11 mouse cellular contexts compared by ENCODE assay signal in the genomic region with DNA sequence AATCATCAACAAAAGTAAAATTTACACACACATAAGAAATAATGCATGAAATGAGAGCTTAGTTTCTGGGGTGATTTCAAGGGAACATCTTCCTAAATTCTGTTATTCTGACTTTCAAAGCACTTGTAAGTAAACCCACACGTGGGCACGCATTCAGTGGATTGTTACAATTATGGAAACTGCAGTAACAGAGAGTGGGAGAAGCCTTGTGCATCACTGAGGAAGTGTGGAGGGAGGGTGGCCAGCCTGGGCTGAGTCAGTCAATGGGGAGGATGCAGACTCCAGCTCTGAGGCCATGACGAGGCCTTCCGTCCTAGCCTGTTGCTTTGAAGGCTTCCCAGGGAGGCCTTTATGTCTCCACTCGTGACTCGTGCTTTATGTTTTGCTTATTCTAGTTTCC.
DNase-seq lines count a peak whose midpoint lies in the region; ATAC-seq and TF ChIP-seq lines count a peak whose summit lies in the region.
"Had no signal": no experiment of that assay in that cellular context is flagged by ENCODE, and none has a peak within 500 bp of the region (broad histone marks: within the 10 kb centered on the region; RNA-seq: fewer than 3 reads in every experiment).

No protein-coding gene starts in this region.

- no peak overlapping the region for H3K9ac ChIP-seq in intestine, embryonic 14.5 days (ENCODE audit: low read length)
- H3K9ac ChIP-seq in intestine, postnatal 0 days (ENCODE audit: low read depth, low read length): no peak overlapping the region
- H3K9ac ChIP-seq in lung, postnatal 0 days (replicated peaks; ENCODE audit: low read depth): no peak overlapping the region
- H3K9ac ChIP-seq: hindbrain, embryonic 14.5 days had no signal

- no peaks in the 10 kb centered on the region for H3K79me2 ChIP-seq in myocyte (ENCODE audit: control insufficient read depth, insufficient read depth)

- H3ac ChIP-seq in myocyte (ENCODE audit: control insufficient read depth, insufficient read length): no peak overlapping the region

- no peaks in the 10 kb centered on the region for H3K27me3 ChIP-seq in intestine, embryonic 14.5 days (replicated peaks; ENCODE audit: control insufficient read depth, insufficient read depth, low read length)
- no peaks in the 10 kb centered on the region for H3K27me3 ChIP-seq in intestine, postnatal 0 days (replicated peaks; ENCODE audit: control insufficient read depth, insufficient read depth, low read length)
- H3K27me3 ChIP-seq in lung, postnatal 0 days (replicated peaks; ENCODE audit: insufficient read depth, low read length): no peaks in the 10 kb centered on the region
- H3K27me3 ChIP-seq in myocyte (ENCODE audit: control insufficient read depth, insufficient read depth, insufficient read length): no peaks in the 10 kb centered on the region

- peak overlapping the region; percentile 38 for H3K27ac ChIP-seq in intestine, embryonic 14.5 days (ENCODE audit: low read depth)
- no peak overlapping the region for H3K27ac ChIP-seq in intestine, postnatal 0 days (ENCODE audit: low read depth, low read length)
- H3K27ac ChIP-seq in lung, postnatal 0 days (ENCODE audit: low read length): peak overlapping the region; percentile 28; the same call in 1 of the 2 replicates
- H3K27ac ChIP-seq: heart, adult 2 months; hindbrain, embryonic 14.5 days had no signal

- no peak for TF ChIP-seq EP300 in lung, postnatal 0 days (IDR thresholded peaks at IDR 0.05)

- no peaks in the 10 kb centered on the region for H3K9me3 ChIP-seq in intestine, embryonic 14.5 days (ENCODE audit: control insufficient read depth, low read length)
- no peaks in the 10 kb centered on the region for H3K9me3 ChIP-seq in intestine, postnatal 0 days (ENCODE audit: control insufficient read depth)
- H3K9me3 ChIP-seq in lung, postnatal 0 days (ENCODE audit: low read length): no peaks in the 10 kb centered on the region

- no peaks in the 10 kb centered on the region for H3K36me3 ChIP-seq in intestine, embryonic 14.5 days (ENCODE audit: control insufficient read depth, insufficient read depth, low read length)
- H3K36me3 ChIP-seq in intestine, postnatal 0 days (ENCODE audit: control insufficient read depth, insufficient read depth): no peaks in the 10 kb centered on the region
- no peaks in the 10 kb centered on the region for H3K36me3 ChIP-seq in lung, postnatal 0 days (ENCODE audit: insufficient read depth, low read length)
- no peaks in the 10 kb centered on the region for H3K36me3 ChIP-seq in myocyte (ENCODE audit: control insufficient read depth, insufficient read depth)

- no peak for TF ChIP-seq POLR2A in myocyte (IDR thresholded peaks at IDR 0.05; ENCODE audit: insufficient read length, low read depth)

- H3K4me1 ChIP-seq in intestine, embryonic 14.5 days (replicated peaks; ENCODE audit: control insufficient read depth, insufficient read depth, low read length): peaks cover 58% of the 10 kb centered on the region
- H3K4me1 ChIP-seq in intestine, postnatal 0 days (replicated peaks; ENCODE audit: control insufficient read depth, insufficient read depth, low read length): no peaks in the 10 kb centered on the region
- no peaks in the 10 kb centered on the region; the same call in 1 of the 2 replicates for H3K4me1 ChIP-seq in lung, postnatal 0 days (ENCODE audit: insufficient read depth, low read depth, low read length)

- WGBS in intestine, embryonic 14.5 days: 37% methylated on average over 6 of the region's 6 CpGs
- 71% methylated on average over 6 of the region's 6 CpGs for WGBS in intestine, postnatal 0 days
- 53% methylated on average over 6 of the region's 6 CpGs for WGBS in lung, postnatal 0 days

- H3K4me2 ChIP-seq in intestine, embryonic 14.5 days (ENCODE audit: low read length): no peak overlapping the region
- no peak overlapping the region for H3K4me2 ChIP-seq in intestine, postnatal 0 days (replicated peaks; ENCODE audit: low read depth)
- no peak overlapping the region for H3K4me2 ChIP-seq in lung, postnatal 0 days (replicated peaks; ENCODE audit: low read depth, low read length)
- H3K4me2 ChIP-seq in myocyte (ENCODE audit: low read depth): peak overlapping the region; percentile 71
- H3K4me2 ChIP-seq: hindbrain, embryonic 14.5 days had no signal

- no peak overlapping the region for H3K4me3 ChIP-seq in intestine, embryonic 14.5 days (ENCODE audit: low read depth, low read length)
- no peak overlapping the region for H3K4me3 ChIP-seq in intestine, postnatal 0 days (ENCODE audit: low read depth, low read length)
- H3K4me3 ChIP-seq in lung, postnatal 0 days (ENCODE audit: low read depth, low read length): no peak overlapping the region
- H3K4me3 ChIP-seq in myocyte: no peak overlapping the region
- H3K4me3 ChIP-seq: heart, adult 2 months had no signal

- no peak for DNase-seq in intestine, embryonic 14.5 days (ENCODE audit: low spot score)
- DNase-seq in lung, postnatal 0 days (ENCODE audit: low spot score): peak; percentile 46
- DNase-seq in lung, adult 18-20 months: no peak
- DNase-seq in thymus, postnatal 0 days (ENCODE audit: low spot score): no peak
- DNase-seq: heart, adult 2 months; thymus, postnatal 25 days had no signal

- no peak for ATAC-seq in intestine, embryonic 14.5 days (replicated peaks; ENCODE audit: low FRiP score, low TSS enrichment, low read depth)
- ATAC-seq in intestine, postnatal 0 days: no peak
- no peak for ATAC-seq in lung, postnatal 0 days
- ATAC-seq in frontal cortex, adult (ENCODE audit: low TSS enrichment): peak; percentile 97
- ATAC-seq in granulocyte monocyte progenitor cell, adult 5-6 weeks (replicated peaks; ENCODE audit: poor library complexity, severe bottlenecking): no peak

- no peak for TF ChIP-seq CTCF in intestine, postnatal 0 days (IDR thresholded peaks at IDR 0.05; ENCODE audit: low read depth)
- no peak for TF ChIP-seq CTCF in lung, postnatal 0 days (IDR thresholded peaks at IDR 0.05)

TF ChIP-seq in myocyte, 11 proteins besides CTCF, POLR2A, EP300 and RAD21:
- TF ChIP-seq POLR2AphosphoS2 (IDR thresholded peaks at IDR 0.05; ENCODE audit: insufficient read length, low read depth) (no peak), SRF (IDR thresholded peaks at IDR 0.05; ENCODE audit: control insufficient read depth, insufficient read length, low read depth) (no peak), TCF12 (IDR thresholded peaks at IDR 0.05; ENCODE audit: insufficient read depth, poor library complexity, severe bottlenecking) (no peak), TCF3 (IDR thresholded peaks at IDR 0.05; ENCODE audit: insufficient read length, low read depth) (no peak), MAX (IDR thresholded peaks at IDR 0.05; ENCODE audit: low read depth) (no peak), REST (IDR thresholded peaks at IDR 0.05; ENCODE audit: insufficient read depth, insufficient read length) (no peak)
